Mouse (Mus musculus): ENCODE results near the gene Usmg5. TPM values are rescaled to one million over a fixed set of nuclear protein-coding genes. Genes with fewer than 3 reads are reported as not detected.

The Usmg5 gene
- polyA plus RNA-seq, 1 experiment from 2014 or later = 1,758 TPM

DNA sequence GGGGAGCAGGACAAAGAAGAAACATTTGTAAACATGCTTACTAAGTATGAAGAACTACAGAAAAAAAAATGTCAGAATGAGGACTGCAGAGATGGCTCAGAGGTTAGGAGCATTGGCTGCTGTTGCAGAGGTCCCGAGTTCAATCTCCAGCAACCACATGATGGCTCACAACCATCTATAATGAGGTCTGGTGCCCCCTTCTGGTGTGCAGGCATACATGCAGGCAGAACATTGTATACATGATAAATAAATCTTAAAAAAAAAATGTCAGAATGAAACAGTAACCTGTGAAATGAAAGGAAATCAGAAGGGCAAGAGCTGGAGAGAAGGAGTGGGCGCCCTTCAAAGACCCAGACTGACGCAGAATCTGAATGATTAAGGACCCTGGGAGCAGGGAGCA, 24.6 kb downstream of the Usmg5 start:
- DNase-seq (ENCODE audit: low spot score) = no peak

DNA sequence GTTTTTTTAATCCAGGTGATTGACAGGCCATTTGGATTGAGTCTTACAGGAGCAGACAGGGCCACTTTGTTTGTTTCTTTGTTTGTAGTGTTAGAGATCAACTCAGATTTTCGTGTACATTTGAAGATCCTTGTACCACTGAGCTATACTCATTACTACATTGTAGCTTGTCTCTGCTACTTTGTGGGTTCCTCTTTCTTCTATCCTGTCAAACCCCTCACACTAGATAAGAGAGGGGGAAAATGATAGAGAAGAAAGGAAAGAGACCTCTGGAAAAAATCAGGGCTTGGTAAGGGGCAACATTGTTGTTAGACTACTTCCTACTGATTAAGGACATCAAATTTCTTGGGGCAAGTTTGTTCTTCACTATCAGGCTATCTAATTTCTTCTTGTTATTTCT, 32.8 kb downstream of the Usmg5 start:
- no peak for DNase-seq (ENCODE audit: low spot score)

DNA sequence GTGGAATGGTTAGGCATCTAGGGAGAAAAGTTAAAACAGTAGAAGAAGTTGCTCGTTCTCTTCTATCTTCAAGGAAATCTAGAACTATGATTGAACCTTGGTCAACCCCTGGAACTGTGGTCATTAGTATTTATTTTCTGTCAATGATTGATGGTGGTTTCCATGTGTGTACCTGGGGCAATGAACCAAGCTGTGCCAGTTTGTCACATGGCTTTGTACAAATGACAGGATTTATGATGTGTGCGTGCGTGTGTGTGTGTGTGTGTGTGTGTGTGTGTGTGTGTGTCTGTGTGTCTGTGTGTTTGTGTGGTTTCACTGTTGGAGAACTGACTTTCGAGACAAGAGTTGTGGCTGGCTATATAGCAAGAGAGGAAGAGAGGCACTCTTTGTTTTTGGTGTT, 37.0 kb downstream of the Usmg5 start:
- no peak for DNase-seq (ENCODE audit: low spot score)

DNA sequence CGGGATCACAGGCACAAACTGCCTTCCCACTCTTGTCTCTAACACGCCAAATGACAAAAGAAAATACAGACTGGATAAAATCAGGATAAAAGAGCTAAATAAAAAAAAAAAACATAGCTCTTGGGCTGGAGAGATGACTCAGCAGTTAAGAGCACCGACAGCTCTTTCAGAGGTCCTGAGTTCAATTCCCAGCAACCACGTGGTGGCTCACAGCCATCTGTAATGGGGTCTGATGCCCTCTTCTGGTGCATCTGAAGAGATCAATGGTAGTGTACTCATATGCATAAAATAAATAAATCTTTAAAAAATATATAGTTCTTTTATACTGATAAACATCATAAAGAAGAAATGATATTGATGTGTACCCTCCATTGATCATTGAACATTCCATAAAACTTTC, 37.5 kb downstream of the Usmg5 start:
- no peak for DNase-seq (ENCODE audit: low spot score)

DNA sequence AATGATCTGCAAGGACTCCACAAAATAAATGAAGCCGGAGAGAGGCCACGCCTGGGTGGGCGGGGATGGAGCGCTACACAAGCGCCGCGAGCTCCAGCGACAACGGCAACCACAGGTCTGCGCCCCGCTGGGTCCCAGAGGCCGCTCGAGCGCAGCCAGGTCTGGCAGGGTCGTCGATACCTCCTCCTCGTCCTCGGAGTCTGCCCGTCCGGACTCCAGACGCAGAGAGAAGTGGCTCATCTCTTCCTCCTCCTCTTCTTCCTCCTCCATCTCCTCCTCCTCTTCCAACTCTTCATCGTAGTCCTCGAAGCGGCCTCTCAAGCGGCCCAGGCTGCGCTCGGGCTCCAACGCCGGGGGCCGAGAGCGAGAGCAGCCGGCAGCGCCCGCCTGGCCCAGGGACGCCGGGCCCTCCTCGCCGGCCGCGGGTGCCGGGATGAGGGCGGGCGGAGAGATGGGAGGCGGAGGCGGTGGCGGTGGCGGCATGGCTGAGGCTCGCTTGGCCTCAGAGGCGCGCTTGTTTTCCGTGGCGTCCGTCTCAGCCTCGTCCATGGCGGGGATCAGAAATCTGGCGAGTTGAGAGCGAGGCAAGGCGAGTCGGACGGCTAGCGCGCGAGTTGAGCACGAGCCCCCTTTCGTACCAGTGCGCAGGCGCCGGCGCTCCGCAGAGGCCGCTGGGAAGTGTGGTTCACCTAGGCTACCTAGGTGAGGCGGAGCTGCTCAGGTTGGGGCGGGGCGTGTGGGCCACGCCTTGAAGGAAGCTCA, 40.0 kb downstream of the Usmg5 start, which contains the start of gene Pcgf6:
Pcgf6 (minus strand) TSS at position 636 of the 762 bp plus-strand sequence.
- DNase-seq (ENCODE audit: low spot score) = peak; percentile 84

DNA sequence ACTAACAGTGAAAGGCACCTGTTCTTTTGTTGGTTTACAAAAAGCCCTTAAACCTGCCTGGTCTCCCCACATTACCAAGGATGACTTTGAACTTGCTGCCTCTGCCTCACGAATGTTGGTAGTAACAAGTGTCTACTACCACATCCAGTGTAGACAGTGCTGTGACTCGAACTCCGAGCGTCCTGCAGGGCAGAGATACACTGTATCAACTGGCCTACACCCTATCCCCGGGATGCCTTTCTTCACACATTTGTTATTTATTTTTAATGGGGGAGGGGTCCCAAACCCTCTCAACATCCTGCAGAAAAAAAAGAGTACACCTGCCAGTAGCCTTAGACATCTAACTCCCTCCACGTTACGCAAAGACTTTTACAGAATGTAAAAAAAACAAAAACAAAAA, 40.6 kb downstream of the Usmg5 start:
- DNase-seq (ENCODE audit: low spot score) = peak; percentile 10

DNA sequence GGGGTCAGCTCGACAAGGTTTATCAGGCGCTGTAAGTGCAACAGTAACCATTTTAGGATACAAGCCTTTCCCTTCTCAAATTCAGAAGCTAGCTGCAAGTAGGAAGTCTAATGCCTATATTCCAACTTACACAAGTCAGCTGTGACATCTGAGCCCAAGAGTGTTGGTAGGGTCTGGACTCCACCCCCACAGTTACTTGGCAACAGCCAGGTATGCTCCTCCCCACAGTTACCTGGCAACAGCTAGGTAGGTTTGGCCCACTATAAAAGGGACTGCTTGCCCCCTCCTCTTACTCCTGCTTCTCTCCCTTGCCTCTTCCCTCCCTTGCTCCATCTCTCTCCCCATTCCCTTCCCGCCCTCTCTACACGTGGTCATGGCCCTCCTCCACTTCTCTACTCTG, 41.4 kb downstream of the Usmg5 start:
- DNase-seq (ENCODE audit: low spot score) = no peak

DNA sequence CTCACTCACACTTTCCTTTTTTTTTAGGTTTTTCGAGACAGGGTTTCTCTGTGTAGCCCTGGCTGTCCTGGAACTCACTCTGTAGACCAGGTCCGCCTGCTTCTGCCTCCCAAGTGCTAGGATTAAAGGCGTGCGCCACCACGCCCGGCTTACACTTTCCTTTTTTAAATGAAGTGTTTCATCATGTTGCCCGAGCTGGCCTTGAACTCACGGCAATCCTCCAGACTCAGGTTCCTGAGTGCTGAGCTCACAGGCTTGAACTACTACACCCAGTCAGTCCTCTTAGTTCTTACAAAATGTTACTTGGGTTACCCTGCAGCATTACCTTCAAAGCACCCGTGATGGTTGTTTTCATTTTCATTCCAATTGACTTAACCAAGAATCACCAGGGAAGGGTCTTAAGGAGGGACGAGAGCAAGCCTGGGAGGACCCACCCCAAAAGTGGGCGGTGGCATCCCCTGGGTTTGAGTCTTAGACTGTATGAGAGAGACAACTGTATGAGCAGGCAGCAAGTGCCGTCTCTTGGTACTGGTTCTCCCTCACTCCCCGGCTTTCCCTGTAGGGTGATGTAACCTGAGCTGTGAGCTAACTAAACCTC, 43.1 kb downstream of the Usmg5 start:
- DNase-seq (ENCODE audit: low spot score) = no peak

DNA sequence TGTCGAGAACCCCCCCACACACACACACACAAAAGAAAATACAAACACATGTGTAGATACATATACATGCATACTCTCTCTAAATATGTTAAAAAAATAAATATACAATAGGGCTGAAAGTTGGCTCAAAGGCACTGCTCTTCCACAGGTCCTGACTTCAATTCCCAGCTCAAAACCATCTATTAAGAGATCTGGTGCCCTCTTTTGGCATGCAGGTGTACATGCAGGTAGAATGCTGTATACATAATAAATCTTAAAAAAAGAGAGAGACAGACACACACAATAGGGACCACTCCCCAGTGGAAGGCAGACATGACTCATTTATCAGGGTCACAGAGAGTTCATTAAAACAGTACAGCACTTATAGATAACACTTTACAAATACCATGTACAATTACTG, 44.1 kb downstream of the Usmg5 start:
- DNase-seq (ENCODE audit: low spot score) = no peak

DNA sequence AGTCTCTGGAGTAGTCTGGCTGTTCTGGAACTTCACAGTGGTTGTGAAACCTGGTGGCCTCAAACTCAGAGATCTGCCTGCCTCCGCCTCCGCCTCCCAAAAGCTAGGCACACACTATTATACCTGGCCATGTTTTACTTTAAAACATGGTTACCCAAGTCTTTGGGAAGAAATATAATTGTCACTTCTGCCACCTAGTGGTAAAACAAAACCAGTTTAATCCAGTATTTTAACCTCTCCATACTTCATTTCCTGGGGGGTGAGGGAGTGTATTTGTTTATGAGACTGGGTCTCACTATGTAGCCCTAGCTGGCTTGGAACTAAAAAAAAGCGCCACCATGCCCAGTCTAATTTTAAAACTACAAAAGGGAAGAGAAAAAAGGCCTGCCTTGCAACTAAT, 46.8 kb downstream of the Usmg5 start:
- peak; percentile 54 for DNase-seq (ENCODE audit: low spot score)

DNA sequence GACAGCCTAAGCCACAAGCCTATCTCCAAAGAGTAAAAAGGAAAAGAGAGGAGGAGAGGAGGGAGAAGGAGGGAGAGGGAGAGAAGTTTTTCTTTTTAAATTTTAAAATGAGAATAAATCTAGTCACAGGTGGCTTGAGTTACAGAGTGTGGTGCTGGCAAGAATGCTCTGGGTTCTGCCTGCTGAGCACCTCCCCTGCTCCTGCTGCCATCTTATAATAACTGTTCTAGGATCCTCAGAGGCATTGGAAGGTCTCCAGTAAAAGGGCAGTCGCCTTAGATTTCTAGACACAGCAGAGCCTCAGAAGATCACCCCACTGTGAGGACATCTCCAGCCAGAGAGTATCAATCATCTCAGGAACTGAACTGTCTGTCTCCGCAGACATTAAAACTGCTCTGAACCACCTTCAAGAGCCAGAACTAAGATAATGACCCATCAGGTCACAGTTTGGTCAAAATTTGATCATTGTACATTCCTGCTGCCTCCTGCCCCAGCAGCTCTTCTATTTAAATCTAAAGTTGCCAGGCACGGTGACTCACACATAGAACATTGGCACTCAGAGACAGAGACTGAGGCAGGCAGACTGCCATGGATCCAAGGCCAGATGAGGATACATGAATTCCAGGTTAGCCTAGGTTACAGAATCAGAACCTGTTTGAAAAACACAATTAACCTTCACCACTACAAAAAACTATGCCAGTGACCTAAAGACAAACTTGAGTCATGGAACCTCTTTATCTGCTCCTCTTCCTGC, 49.5 kb downstream of the Usmg5 start:
- DNase-seq (ENCODE audit: low spot score) = no peak

DNA sequence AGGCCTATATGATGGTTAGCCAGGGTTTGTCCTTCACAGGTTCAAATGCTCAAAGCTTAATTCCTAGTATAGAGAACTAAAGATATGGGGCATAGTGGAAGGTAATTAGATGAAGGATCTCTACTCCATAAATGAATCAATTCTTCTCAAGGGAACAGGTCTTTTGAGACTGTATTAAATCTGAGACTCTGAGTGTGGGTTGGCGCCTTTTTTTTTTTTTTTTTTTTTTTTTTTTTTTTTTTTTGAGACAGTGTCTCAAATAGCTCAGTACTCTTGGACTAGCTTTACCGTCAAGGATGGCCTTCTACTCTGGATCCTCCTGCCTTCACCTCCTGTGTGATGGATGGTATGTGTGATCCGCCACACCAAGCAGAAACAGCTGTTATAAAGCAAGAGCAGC, 53.9 kb downstream of the Usmg5 start:
- DNase-seq (ENCODE audit: low spot score) = no peak

DNA sequence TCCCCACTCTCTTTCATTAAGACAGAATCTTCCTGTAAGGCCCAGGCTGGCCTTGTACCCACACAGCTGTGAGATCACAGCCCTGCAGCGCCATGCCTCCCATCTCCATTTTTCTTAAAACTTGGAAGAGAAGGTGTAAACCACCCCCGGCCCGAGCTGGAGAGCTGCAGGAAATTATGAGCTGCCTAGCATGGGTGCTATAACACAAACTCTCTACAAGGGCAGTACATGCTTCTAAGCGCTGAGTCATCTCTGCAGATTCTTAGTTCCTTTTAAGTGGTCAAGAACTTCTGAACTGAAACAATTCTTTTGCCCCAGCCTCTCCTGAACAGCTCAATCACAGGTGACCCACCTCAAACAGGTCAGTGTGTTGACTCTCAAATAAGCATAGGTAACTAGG, 55.5 kb downstream of the Usmg5 start:
- no peak for DNase-seq (ENCODE audit: low spot score)

Other genes with a start within 250 kb of the Usmg5 start
- 0.37 and 0.39 TPM in 2 replicates for gene Ina, start 75.9 kb downstream of the Usmg5 start, polyA plus RNA-seq (2015; fragmentation: Nextera tagmentation; extraction: Ambion mirVana)
- gene Nt5c2, start 75.5 kb downstream of the Usmg5 start, polyA plus RNA-seq (2015; fragmentation: Nextera tagmentation; extraction: Ambion mirVana) = 104 and 120 TPM in 2 replicates
- gene Pcgf6, start 39.7 kb downstream of the Usmg5 start, polyA plus RNA-seq (2015; fragmentation: Nextera tagmentation; extraction: Ambion mirVana) = 14.1 and 16.8 TPM in 2 replicates
- 5.4 and 6.0 TPM in 2 replicates for gene Taf5, start 22.9 kb downstream of the Usmg5 start, polyA plus RNA-seq (2015; fragmentation: Nextera tagmentation; extraction: Ambion mirVana)
- gene Pdcd11, start 121 bp upstream of the Usmg5 start, polyA plus RNA-seq (2015; fragmentation: Nextera tagmentation; extraction: Ambion mirVana) = 8.2 and 9.1 TPM in 2 replicates
- gene Calhm2, start 47.6 kb upstream of the Usmg5 start, polyA plus RNA-seq (2015; fragmentation: Nextera tagmentation; extraction: Ambion mirVana) = 7.6 and 7.7 TPM in 2 replicates
- gene Calhm1, start 53.6 kb upstream of the Usmg5 start, polyA plus RNA-seq (2015; fragmentation: Nextera tagmentation; extraction: Ambion mirVana) = not detected in 2 replicates
- 0.13 and 0.28 TPM in 2 replicates for gene Calhm3, start 67.1 kb upstream of the Usmg5 start, polyA plus RNA-seq (2015; fragmentation: Nextera tagmentation; extraction: Ambion mirVana)
- 0.70 and 0.91 TPM in 2 replicates for gene Neurl1a, start 88.2 kb upstream of the Usmg5 start, polyA plus RNA-seq (2015; fragmentation: Nextera tagmentation; extraction: Ambion mirVana)

All from thymus, postnatal 0 days (tissue).